Mouse (Mus musculus) spleen, adult 18-20 months (tissue): ENCODE data around the gene Spag4.
"Not testable (repeated sequence)": the region's sequence is repeated elsewhere in the genome, so short reads cannot be mapped to it uniquely, and the experiment has no call there.

Experiments used
- DNase-seq, 2 experiments: peaks; one replicate each; pipeline ENCODE4 v3.0.0; 2022; ENCODE audit warnings: mixed read lengths in 2 of 2

The Spag4 gene

DNA sequence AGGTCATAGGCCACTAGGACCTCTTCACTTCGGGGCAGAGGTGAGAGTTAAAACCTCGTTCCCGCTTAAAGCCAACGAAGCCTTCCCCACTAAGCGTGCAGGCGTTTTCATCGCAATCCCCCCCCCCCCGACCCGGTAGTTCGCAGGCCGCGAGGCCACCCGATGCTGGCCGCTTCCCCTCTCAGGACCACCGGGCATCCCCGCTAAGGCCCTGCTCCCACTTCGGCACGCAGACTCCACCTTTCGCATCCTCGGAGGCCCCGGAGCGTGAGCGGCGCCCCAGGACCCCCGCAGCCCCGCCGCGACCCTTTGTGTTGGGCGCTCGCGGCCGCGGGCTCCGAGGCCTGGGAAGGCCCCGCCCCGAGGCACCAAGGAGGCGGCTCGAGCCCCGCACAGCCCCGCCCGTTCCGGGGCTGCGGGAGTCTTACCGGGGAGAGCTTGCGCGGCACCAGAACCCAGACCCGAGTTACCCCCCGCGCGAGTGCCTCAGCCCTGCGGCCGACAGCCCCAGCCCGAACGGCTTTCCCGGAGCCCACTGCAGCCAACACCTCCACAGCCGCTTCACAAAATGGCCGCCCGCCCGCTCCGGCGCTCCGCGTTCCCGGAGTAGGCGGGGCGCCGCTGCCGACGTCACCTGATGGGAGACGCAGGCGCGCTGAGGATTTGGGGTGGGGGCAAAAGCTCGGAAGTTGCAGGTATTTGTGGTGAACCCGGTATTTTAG, 46.5 kb downstream of the Spag4 start, which contains the start of the genes Cpne1 and Rbm12:
Gene Cpne1, minus strand, starts transcription at position 608 of the 722 bp plus-strand sequence.
Gene Rbm12, minus strand, starts transcription at position 621 of the 722 bp plus-strand sequence.
- peak; percentile 85 to 95 for DNase-seq

DNA sequence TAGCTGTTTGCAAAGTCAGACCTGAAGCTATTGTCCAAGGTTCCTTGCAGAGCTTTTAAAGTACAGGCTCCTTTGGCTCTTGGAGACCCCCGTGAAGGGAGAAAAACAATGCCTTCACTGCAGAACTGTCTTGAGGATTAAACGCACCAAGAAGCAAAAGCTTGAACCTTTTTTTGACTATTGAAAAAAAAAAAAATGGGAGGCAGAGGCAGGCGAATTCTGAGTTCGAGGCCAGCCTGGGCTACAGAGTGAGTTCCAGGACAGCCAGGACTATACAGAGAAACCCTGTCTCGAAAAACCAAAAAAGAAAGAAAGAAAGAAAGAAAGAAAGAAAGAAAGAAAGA, 47.1 kb downstream of the Spag4 start:
- not testable (repeated sequence) for DNase-seq

DNA sequence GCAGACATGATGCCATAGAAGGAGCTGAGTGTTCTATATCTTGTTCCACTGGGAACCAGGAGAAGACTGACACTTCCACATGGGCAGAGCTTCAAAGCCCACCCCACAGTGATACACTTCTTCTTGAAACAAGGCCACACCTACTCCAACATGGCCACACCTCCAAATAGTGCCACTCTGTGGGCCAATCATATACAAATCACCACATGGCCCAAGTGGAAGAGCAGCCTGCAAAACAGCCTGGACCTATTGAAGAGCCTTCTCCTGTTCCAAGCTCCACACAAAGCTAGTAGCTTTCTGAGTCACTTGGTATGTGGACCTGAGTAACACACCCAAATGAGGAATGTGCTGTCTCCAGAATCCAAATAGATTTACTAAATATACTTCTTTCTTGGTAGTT, 54.6 kb downstream of the Spag4 start:
- no peak for DNase-seq
